24 mouse cellular contexts compared by ENCODE assay signal in the genomic region with DNA sequence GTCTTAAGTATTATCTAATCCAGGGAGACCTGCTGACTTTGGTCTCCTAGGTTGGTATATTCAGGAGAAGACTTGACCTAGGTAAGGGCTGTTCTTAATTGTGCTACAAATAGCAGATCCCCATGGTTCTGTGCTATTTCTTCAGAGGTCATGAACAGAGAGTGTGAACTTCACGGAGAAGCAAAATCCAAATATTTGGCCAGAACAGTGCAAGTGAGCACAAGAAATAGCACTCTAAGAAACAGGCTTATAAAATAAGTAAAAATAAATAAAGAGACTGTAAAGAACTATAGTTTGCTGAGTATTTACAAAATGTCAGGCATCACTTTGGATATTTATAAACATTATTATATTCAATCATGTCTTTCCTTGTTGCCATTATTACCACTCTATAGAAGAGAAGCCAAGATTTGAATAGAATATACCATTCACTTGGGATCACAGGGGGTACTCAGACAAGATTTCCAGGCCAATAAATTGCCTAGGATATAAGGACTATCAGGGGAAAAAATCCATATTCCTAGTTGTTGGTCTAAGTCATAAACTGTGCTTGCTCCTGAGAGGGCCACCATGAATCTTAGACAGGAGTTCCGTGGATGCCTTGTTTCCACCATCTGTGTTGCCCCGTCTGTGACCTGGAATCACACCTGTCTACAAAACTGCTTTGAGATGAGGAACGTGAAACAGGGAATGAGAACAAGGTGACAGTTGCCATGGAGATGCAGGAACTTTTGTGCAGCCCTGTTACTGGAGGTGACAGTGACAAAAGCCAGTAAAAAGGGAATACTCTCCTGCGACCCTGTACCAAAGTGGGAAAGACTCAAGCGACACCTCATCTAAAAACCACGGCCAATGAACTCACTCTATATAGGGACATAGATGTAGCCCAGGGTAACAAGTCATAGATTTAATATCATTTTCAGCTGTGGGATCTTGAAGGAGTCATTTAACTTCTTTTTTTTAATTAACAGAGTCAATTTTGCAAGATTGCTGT.
DNase-seq lines count a peak whose midpoint lies in the region; ATAC-seq and TF ChIP-seq lines count a peak whose summit lies in the region.
"Had no signal": no experiment of that assay in that cellular context is flagged by ENCODE, and none has a peak within 500 bp of the region (broad histone marks: within the 10 kb centered on the region; RNA-seq: fewer than 3 reads in every experiment).

No protein-coding gene starts in this region.

- H3K9ac ChIP-seq in forebrain, postnatal 0 days, result no peak overlapping the region
- H3K9ac ChIP-seq in forebrain, embryonic 16.5 days (replicated peaks; ENCODE audit: low read depth, low read length), result no peak overlapping the region
- H3K9ac ChIP-seq in limb, embryonic 11.5 days (ENCODE audit: low read length), result no peak overlapping the region
- H3K9ac ChIP-seq: embryonic facial prominence, embryonic 12.5 days; forebrain, embryonic 15.5 days; hindbrain, embryonic 12.5 days; liver, embryonic 13.5 days; midbrain, embryonic 15.5 days; neural tube, embryonic 15.5 days had no signal

- H3K36me3 ChIP-seq in forebrain, postnatal 0 days (ENCODE audit: insufficient read depth), result no peaks in the 10 kb centered on the region
- H3K36me3 ChIP-seq in forebrain, embryonic 16.5 days (ENCODE audit: control insufficient read depth, insufficient read depth), result no peaks in the 10 kb centered on the region
- no peaks in the 10 kb centered on the region for H3K36me3 ChIP-seq in limb, embryonic 11.5 days (ENCODE audit: control insufficient read depth, insufficient read depth, low read length)
- H3K36me3 ChIP-seq: embryonic facial prominence, embryonic 12.5 days; forebrain, embryonic 15.5 days; heart, embryonic 10.5 days; hindbrain, embryonic 12.5 days; liver, embryonic 13.5 days; midbrain, embryonic 15.5 days; neural tube, embryonic 15.5 days had no signal

- no peaks in the 10 kb centered on the region for H3K9me3 ChIP-seq in forebrain, postnatal 0 days (ENCODE audit: low read length)
- H3K9me3 ChIP-seq in forebrain, embryonic 16.5 days (ENCODE audit: control insufficient read depth, low read length), result no peaks in the 10 kb centered on the region
- no peaks in the 10 kb centered on the region for H3K9me3 ChIP-seq in limb, embryonic 11.5 days (ENCODE audit: control insufficient read depth, low read length)
- H3K9me3 ChIP-seq: embryonic facial prominence, embryonic 12.5 days; forebrain, embryonic 15.5 days; heart, embryonic 10.5 days; hindbrain, embryonic 12.5 days; liver, embryonic 13.5 days; megakaryocyte, embryonic 14.5 days; midbrain, embryonic 15.5 days; neural tube, embryonic 15.5 days had no signal

- no peaks in the 10 kb centered on the region for H3K4me1 ChIP-seq in forebrain, postnatal 0 days (ENCODE audit: insufficient read depth)
- no peaks in the 10 kb centered on the region for H3K4me1 ChIP-seq in forebrain, embryonic 16.5 days (replicated peaks; ENCODE audit: control insufficient read depth, insufficient read depth, low read length)
- H3K4me1 ChIP-seq in limb, embryonic 11.5 days (ENCODE audit: control insufficient read depth, insufficient read depth, low read length), result no peaks in the 10 kb centered on the region
- H3K4me1 ChIP-seq: embryonic facial prominence, embryonic 12.5 days; heart, embryonic 10.5 days; hindbrain, embryonic 12.5 days; liver, embryonic 13.5 days; megakaryocyte, embryonic 14.5 days; midbrain, embryonic 15.5 days; neural tube, embryonic 15.5 days had no signal

- peak; percentile 64; the same call in 1 of the 2 replicates for ATAC-seq in forebrain, postnatal 0 days
- ATAC-seq in forebrain, embryonic 16.5 days, result no peak
- ATAC-seq in limb, embryonic 11.5 days (ENCODE audit: insufficient number of reproducible peaks, low FRiP score, low TSS enrichment, low read depth), result peak; percentile 85
- no peak for ATAC-seq in erythroblast, adult 5-6 weeks (replicated peaks; ENCODE audit: low FRiP score, poor library complexity, severe bottlenecking)
- ATAC-seq: forebrain, embryonic 15.5 days; midbrain, embryonic 15.5 days had no signal

- no peak for DNase-seq in forebrain, postnatal 0 days
- DNase-seq in cerebellum, adult 11-12 months, result peak; percentile 35
- peak; percentile 24 to 48 for DNase-seq in cerebellum, postnatal 14 days
- peak; percentile 27 for DNase-seq in limb, embryonic 11.5 days (ENCODE audit: low spot score)
- no peak for DNase-seq in testis, postnatal 14 days (ENCODE audit: low spot score)
- DNase-seq in yolk sac, embryonic 10.5 days (ENCODE audit: low spot score), result no peak
- DNase-seq: B cell, adult 2 months; kidney, adult 9 months; kidney, postnatal 36 days; left cerebral cortex, postnatal 4 days; liver, embryonic 13.5 days; lung, postnatal 10 days; right cerebral cortex, postnatal 25 days; thymus, adult 2 months had no signal

- no peak overlapping the region for H3K27ac ChIP-seq in forebrain, postnatal 0 days (ENCODE audit: low read depth, low read length)
- H3K27ac ChIP-seq in forebrain, embryonic 16.5 days (ENCODE audit: low read length), result no peak overlapping the region
- no peak overlapping the region for H3K27ac ChIP-seq in limb, embryonic 11.5 days (replicated peaks; ENCODE audit: low read depth, low read length)
- H3K27ac ChIP-seq: embryonic facial prominence, embryonic 12.5 days; forebrain, embryonic 15.5 days; heart, embryonic 10.5 days; hindbrain, embryonic 12.5 days; left cerebral cortex, adult 2 months; liver, embryonic 13.5 days; midbrain, embryonic 15.5 days; neural tube, embryonic 15.5 days had no signal

- H3K4me3 ChIP-seq in forebrain, postnatal 0 days (ENCODE audit: low read depth, low read length), result no peak overlapping the region
- no peak overlapping the region for H3K4me3 ChIP-seq in forebrain, embryonic 16.5 days (replicated peaks; ENCODE audit: low read length)
- no peak overlapping the region for H3K4me3 ChIP-seq in limb, embryonic 11.5 days (ENCODE audit: low read depth, low read length)
- H3K4me3 ChIP-seq: embryonic facial prominence, embryonic 12.5 days; forebrain, embryonic 15.5 days; heart, embryonic 10.5 days; hindbrain, embryonic 12.5 days; left cerebral cortex, adult 2 months; liver, embryonic 13.5 days; megakaryocyte, embryonic 14.5 days; midbrain, embryonic 15.5 days; neural tube, embryonic 15.5 days had no signal

- TF ChIP-seq CTCF in forebrain, postnatal 0 days (IDR thresholded peaks at IDR 0.05; ENCODE audit: low read depth), result no peak

- no peak overlapping the region for H3K4me2 ChIP-seq in forebrain, postnatal 0 days (ENCODE audit: low read depth)
- H3K4me2 ChIP-seq in forebrain, embryonic 16.5 days (ENCODE audit: low read length), result no peak overlapping the region
- no peak overlapping the region for H3K4me2 ChIP-seq in limb, embryonic 11.5 days (ENCODE audit: low read depth, severe bottlenecking)
- H3K4me2 ChIP-seq: embryonic facial prominence, embryonic 12.5 days; forebrain, embryonic 15.5 days; hindbrain, embryonic 12.5 days; liver, embryonic 13.5 days; midbrain, embryonic 15.5 days; neural tube, embryonic 15.5 days had no signal

- H3K27me3 ChIP-seq in forebrain, postnatal 0 days (ENCODE audit: insufficient read depth, low read length), result no peaks in the 10 kb centered on the region
- no peaks in the 10 kb centered on the region for H3K27me3 ChIP-seq in forebrain, embryonic 16.5 days (replicated peaks; ENCODE audit: control insufficient read depth, insufficient read depth, low read length)
- no peaks in the 10 kb centered on the region for H3K27me3 ChIP-seq in limb, embryonic 11.5 days (ENCODE audit: control insufficient read depth, insufficient read depth, low read length)
- H3K27me3 ChIP-seq: embryonic facial prominence, embryonic 12.5 days; forebrain, embryonic 15.5 days; hindbrain, embryonic 12.5 days; liver, embryonic 13.5 days; megakaryocyte, embryonic 14.5 days; midbrain, embryonic 15.5 days; neural tube, embryonic 15.5 days had no signal

- 69% methylated on average over 7 of the region's 7 CpGs for WGBS in forebrain, postnatal 0 days
- 74% methylated on average over 7 of the region's 7 CpGs for WGBS in forebrain, embryonic 16.5 days
- WGBS in limb, embryonic 11.5 days, result 39% methylated on average over 7 of the region's 7 CpGs

Comparison
In these comparisons a context has a peak if more than half of its experiments do, and no peak if none do; other contexts are left out.
1. ATAC-seq: peak in forebrain, postnatal 0 days (single experiment) and limb, embryonic 11.5 days (single experiment); none in forebrain, embryonic 16.5 days (single experiment) and erythroblast, adult 5-6 weeks (single experiment).
2. DNase-seq: peak in cerebellum, adult 11-12 months (single experiment), cerebellum, postnatal 14 days (2 of 2) and limb, embryonic 11.5 days (single experiment); none in forebrain, postnatal 0 days (single experiment), testis, postnatal 14 days (single experiment) and yolk sac, embryonic 10.5 days (single experiment).